Mouse (Mus musculus) heart, postnatal 25 days (tissue): Measurements from ENCODE around the gene Hormad2. TPM values are rescaled to one million over a fixed set of nuclear protein-coding genes. Genes with fewer than 3 reads are reported as not detected.

Experiments used
- DNase-seq: peaks from one replicate; pipeline ENCODE4 v3.0.0; 2022; ENCODE audit warnings: low spot score
- intact Hi-C: fragments of 180-260 bp; cut with DNase I; formaldehyde crosslinking; loops from one replicate; pipeline ENCODE4 v1.15.1; 2025
- total RNA-seq, 2 experiments: library from RNA; stranded (reverse); gene quantifications; 2 replicates each; pipeline ENCODE4 v1.2.3; 2021

Gene Hormad2
- total RNA-seq, 2 experiments from 2014 or later = not detected

DNA sequence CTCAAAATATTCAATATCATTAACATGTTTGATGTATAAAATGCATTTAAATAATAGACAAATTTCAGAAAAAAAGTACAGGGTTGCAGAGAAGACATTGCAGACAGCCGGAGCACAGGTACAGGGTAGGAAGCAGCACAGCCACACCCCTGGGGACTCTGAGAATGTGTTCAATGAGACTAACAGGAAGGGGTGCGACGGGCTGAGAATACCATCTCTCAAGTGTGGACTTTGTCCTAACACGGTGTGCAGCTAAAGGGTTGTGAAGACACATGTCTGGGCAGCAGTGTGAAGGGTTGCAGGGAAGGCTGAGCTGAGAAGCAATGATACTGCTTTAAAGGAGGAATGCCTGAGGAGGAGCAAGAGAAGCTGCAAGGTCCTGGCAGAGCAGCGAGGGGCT, 85.5 kb downstream of the Hormad2 start:
- intact Hi-C loops = no loop called here

DNA sequence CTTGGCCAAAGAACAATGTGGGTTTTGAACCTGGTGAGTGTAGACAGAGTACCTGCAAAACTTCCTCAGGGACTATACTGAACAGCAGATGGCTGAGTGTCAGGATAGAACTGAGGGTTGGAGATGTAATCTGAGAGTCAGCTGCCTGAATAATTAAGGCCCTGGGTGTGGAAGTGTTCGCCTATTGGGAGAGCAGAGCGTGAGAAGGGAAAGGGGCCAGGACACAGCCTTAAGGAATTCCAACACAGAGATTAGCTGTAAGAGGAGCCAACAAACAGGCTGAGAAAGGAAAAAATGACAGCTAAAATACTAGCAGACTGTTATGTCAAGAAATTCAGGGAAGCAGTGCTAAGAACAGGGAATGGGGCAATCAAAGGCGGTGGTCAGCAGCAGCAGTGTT, 88.3 kb downstream of the Hormad2 start:
- peak; percentile 7 for DNase-seq
- intact Hi-C loops = no loop called here

More for the DNA sequence above, 85.5 kb downstream of the Hormad2 start:
- DNase-seq = no peak

DNA sequence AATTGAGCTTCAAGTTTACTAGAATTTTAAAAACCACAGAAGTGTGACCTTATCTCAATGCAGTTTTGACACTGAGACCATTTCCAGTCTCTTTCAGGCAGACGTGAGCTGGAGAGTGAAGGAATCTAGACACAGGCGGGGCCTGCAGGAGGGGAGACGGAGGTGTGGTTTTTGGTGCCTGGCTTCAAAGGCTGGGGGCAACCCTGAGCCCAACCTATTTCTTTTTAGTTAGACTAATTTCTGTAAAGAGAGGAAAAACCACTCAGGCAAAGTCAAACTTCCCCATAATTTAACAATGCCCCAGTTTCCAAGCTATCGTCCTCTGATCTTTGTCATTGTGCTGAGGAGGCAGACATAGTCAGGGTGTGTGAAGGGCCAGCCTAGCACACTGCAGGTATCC, 97.0 kb downstream of the Hormad2 start:
- intact Hi-C loops = no loop called here

DNA sequence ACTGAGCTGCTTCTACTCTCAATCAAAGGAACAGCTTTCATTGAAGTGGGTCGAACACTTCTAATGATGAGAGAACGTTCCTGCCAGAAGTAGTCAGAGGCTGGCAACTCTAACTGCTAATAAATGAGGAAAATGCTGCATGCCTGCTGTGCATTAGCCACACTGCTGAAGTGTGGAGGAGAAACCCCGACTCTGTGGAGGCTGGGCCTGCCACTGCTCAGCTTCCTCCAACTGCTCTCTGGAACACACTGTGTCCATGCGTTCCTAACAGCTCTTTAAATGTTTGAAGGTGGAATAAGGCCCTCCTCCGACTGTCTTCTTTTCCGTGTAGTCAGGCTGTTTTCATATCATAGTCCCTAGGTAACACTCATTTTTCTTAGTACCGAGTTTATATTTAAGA, 98.9 kb downstream of the Hormad2 start:
- intact Hi-C loops = no loop called here
- no peak for DNase-seq

More for the DNA sequence above, 97.0 kb downstream of the Hormad2 start:
- DNase-seq = no peak

DNA sequence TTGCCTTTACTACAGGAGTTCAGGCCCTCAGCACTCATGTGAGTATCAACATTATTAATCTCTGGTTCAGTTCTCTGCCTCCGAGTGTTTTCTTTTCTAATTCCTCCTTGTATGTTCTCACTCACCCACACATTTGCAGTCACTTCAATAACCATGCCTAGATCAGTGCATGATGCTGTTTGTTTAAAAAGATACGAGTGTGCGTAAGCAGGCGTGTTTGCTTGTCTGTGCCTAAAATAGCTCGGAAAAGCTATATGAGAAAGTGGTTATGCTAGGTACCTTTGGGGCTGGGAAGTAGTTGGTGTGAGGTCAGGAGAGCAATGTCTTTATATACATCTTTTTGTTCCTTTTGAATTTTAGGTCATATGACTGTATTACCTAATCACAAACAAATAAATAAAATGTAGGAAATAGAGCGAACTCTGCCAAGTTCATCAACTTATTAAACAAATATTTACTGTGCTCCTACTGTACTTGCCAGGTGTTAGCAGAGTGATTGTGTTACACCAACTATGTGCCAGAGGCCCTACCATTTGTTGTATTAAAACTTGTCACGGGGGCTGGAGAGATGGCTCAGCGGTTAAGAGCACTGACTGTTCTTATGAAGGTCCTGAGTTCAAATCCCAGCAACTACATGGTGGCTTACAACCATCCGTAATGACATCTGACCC, 100.7 kb downstream of the Hormad2 start:
- no peak for DNase-seq
- intact Hi-C loops = no loop called here

DNA sequence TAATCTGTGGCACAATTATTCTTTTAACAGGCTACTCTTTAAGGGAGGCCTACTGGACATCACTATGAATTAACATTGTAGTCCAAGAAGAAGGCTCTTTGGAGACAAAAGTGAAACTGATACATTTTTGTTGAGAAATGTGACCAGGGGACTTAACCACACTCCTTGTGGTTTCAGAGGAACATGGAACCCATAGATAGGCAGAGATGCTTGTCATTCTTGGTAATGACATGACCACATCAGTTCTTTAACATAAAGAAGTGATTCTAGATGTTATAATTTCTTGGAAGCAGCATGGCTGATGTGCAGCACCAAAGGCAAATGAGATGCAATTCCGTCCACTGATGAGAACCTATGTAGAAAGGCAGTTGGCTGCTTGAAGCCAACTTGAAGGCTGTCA, 101.6 kb downstream of the Hormad2 start:
- no peak for DNase-seq
- intact Hi-C loops = no loop called here

DNA sequence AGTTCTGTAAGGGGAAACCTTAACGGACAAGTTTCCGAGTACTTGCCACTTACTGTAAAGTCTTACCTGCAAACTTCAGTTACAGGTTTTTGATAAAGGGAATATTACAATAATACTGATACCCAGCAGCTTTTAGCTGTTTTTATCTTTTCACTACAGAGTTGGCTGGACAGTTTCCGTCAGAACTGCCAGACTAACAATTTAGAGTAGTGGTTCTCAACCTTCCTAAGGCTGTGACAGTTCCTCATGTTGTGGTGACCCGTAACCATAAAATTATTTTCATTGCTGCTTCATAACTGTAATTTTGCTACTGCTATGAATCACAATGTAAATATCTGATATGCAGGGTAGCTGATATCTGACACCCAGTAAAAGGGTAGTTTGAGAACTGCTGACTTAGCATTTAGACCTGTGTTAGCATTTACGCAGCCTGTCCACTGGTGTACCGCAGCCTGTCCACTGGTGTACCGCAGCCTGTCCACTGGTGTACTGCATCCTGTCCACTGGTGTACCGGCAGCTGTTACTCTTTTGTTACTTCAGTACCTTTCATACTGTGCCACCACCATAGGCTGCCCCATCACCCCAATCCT, 104.1 kb downstream of the Hormad2 start:
- intact Hi-C loops = no loop called here
- no peak for DNase-seq

DNA sequence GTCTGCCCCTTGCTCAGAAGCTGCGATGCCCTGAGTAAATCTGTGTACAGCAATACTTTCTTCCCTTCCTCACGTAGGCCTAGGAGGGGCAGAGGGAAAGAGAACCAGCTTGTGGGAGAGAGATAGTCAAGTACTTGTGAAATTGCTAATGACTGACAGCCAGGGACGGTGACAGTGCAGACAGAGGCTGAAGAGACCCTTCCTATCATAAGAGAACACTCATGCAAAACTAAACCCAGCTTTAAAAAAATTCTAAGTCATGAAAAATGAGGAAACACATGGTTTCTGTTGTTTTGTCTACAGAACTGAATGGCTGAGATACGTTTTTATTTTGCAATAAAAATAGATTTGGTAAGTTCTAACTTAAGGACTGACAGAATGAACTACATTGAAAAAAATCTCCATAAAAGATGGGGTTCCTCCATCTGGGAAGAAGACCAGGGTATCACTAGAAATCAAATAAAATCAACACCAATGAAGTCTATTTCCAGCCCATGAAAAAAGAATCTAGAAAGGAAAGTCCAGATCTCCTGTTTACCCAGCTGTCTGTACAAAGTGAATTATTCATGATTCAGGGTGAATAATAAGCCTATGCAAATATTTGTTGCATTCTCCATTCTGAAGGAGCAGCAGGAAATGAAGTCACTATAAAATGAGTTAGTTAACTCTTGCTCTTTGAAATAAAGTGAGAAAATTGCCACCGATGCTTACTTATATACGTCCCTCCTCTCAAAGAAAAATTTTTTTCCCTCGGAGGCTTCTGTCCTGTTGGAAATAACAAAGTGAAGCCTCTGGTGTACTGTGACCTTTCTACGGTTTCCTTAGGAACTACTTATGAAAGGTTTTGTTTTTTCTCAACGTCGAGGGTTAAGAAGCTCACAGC, 104.9 kb downstream of the Hormad2 start:
- DNase-seq = no peak
- intact Hi-C loops = no loop called here

DNA sequence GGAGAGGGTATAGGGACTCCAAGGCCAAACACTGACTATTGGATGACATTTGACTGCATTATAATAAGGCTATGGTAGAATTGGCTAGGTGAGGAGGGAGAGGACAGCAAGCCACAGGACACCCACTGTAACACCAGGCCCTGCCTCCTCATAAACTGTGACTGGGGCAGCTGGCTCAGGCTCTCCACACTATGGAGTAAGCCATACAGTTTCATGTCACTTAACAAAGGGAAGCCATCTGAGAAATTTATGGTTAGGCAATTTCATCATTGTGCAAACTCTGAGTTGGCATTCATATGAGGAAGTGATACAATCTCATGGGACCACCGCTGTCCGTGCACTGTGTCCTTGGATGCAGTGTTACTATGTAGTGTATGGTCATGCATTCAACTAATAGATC, 107.9 kb downstream of the Hormad2 start:
- no peak for DNase-seq
- intact Hi-C loops = no loop called here

DNA sequence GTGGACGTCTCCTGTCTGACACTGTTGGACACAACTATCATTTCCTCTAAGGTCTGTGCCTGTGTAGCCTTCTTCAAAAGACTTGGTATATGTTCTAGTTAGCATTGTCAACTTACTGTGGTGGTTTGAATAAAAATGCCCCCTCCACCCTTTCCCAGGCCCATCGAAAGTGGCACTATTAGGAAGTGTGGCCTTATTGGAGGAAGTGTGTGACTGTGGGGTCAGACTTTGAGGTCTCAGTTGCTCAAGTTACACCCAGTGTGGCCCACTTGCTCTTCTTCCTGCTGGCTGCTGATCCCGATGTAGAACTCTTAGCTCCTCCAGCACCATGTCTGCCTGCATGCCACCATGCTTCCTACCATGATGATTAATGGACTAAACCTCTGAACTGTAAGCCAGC, 112.7 kb downstream of the Hormad2 start:
- no peak for DNase-seq
- intact Hi-C loops = loop anchor here (5.0 kb wide), 1 partner anchor 71 kb away; the partner anchor contains the start of gene Lif

DNA sequence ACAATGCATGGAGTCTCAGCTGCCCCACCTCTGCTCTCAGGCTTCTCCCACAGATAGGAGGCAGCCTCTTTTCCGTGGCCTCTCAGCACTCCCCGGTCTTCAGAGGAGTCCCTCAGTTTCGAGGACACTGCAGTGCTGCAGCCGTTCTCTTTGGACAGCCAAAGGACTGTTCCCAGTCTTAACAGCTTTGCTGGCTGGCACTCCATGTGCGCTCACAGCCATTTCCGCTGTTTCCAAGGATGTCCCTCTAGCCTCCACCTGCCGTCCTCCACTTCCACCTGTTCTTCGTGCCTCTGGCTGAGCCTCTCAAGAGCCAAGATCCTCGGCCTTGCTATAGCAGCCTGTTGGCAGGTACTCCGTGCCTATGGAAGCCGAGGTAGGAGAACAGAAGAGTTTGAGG, 117.4 kb downstream of the Hormad2 start:
- no peak for DNase-seq
- intact Hi-C loops = no loop called here

DNA sequence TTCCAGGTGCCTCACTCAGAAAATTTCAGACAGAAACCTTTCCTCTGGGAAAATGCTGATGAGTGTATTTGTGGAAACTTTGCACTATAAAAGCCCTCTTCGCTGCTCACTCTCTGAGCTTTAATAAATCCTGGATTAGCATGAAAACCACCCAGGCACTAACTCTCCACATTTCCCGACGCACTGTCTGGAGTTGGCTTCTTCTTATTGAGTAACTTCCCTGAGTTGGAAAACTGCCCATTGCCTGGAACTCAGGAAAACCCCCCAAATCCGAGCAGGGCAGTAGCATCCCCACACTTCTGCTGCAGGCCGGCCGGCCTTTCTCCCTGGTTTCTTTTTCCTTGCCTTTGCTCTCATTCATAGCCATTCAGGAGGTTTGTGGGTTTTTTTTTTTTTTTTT, 118.0 kb downstream of the Hormad2 start:
- DNase-seq = no peak
- intact Hi-C loops = no loop called here

DNA sequence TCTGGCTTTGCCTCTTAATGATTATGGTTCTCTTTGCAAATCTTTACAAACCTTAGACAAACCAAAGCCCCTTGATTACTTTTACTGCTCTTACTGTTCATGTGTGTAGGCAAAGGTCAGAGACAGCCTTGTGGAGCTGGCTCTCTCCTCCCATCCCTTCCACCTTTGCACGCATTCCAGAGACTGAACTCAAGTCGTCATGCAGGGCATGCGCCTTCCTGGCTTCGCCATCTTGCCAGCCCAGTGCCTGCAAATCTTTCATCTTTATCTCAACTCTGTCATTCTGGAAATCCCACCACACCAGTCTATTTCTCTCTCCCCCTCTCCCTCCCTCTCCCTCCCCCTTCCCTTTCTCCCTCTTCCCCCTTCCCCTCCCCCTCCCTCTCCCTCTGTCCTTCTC, 120.0 kb downstream of the Hormad2 start:
- intact Hi-C loops = no loop called here
- DNase-seq = no peak

DNA sequence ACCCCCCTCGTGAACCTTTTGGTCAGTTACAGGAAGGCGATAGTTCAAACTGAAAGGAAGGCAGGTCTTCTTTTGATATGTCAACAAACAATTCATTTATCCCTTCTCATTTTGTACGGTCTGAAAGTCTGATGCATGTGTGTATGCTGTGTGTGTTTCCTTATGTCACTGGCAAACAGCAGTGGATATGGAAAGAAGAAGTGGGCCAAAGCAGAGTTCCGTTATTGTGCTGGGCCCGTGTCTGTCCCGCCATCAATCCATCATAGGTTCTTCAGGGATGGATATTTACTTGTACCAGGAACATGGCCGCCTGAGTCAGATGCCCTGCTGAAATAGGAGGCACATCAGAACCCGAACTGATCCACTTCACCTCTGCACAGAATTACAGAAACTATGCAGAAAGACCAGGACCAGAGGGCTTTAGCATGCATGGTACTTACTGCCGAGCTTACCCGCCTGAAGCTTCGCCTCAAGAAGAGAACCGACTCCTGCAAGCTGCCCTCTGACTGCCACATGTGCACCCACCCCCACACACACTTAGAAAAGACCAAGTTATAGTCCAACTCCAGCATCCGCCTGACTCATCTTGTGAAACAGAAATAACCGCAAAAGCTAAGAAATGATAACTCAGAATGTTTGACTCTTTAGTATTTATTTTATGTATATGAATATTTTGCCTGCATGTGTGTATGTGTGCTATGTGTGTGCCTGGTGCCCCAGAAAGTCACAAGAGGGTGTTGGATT, 121.5 kb downstream of the Hormad2 start:
- intact Hi-C loops = no loop called here
- no peak for DNase-seq

DNA sequence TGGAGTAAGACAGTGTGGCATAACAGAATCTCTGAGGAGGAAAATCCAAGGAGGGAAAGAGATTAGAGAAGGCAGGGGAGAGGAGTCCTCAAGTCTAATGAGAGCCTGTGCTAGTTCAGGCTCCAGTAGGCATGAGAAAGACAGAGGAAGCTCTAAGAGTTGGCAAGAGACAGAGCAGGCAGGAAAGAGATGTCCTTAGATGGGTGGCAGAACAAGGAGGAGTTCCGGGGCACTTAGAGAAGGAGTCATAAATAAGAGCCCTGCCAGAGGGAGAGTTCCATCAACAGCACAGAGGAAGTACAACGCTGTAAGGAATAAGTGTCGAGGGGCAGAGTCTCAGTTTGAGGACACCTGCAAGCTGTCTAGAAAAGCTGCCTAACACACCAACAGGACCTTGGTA, 122.9 kb downstream of the Hormad2 start:
- intact Hi-C loops = no loop called here
- no peak for DNase-seq

DNA sequence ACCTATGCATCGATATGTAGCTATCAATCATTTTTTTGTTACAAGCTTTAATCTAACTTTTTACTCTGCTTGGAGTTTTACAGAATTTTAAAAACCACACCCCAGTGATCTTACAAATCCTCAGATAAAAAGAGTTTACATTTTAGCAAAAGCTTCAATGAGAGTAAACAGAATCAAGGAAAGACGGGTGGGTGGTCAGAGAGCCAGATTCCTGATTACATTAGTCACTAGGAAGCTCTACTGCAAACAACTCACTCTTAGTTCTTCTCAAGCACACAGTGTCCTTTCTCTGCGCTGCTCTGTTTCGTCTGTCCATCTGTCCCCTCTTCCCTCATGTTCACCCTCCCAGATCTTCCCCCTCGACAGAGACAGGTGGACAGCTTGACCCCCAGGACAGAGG, 123.6 kb downstream of the Hormad2 start:
- intact Hi-C loops = no loop called here
- DNase-seq = no peak

DNA sequence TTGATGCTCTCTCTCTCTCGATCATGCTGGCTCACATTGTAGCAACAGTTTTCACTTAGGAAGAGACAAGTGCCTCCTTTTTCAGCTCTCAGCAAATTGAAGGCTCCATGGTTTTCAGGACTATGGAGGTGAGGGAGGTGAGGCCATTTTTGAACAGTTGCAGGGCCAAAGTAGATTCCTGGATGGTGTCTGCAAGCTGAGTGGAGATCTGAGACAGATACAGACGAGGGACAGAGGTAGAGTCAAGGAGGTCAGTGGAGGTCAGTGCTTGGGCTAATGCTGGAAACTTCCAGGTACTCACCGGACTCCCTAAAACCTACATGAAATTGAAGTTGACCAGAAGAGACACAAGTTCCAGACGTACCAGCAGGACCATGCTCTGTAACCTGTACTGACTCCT, 128.7 kb downstream of the Hormad2 start:
- no peak for DNase-seq
- intact Hi-C loops = no loop called here

DNA sequence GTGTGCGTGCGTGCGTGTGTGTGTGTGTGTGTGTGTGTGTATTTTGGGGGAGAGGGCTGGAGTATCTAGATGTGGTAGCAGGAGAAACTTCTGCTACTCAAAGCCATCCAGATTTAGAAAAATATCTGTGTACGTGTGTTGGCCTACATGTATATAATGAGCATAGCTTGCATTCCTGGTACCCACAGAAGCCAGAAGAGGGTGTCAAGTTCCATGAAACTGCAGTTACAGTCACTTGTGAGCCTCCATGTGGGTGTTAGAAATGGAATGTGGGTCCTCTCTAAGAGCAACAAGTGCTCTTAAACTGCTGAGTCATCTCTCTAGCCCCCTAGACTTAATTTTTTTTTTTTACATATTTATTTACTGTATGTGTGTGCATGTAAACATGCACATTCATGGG, 130.6 kb downstream of the Hormad2 start:
- DNase-seq = no peak
- intact Hi-C loops = no loop called here

DNA sequence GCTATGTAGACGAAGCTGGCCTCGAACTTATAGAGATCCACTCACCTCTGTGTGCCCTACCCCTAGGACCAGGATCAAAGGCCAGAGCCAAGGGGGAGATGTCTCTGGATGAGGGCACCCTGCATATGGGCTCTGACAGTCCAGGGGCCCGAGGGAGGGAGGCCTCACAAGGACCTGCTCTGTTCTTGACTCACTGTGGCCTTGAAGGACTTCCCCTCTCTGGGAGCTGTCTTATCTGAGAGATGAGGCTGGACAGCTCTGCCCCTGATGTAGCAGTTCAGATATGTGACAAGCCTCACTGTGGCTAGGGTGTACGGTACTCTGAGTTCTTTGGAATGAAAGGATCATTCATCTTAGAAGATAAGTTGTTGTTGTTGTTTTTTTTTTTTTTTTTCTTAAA, 131.3 kb downstream of the Hormad2 start:
- no peak for DNase-seq
- intact Hi-C loops = loop anchor here (5.0 kb wide), 1 partner anchor 42 kb away; no protein-coding TSS in a partner anchor
